Mouse (Mus musculus) cerebellum, adult 9-10 months (tissue): ENCODE results near the gene Zfp148.
A peak's percentile ranks its signal among the peaks of the same experiment; 100 is the strongest.
"Not testable (repeated sequence)": the region's sequence is repeated elsewhere in the genome, so short reads cannot be mapped to it uniquely, and the experiment has no call there.

ENCODE experiments used
- DNase-seq: peaks from one replicate; pipeline ENCODE4 v3.0.0; 2022

Gene Zfp148

GRCm38 (mm10) chr16:33464509-33465241 lies 84.0 kb downstream of the Zfp148 start:
- DNase-seq, result no peak

GRCm38 (mm10) chr16:33465242-33465614 lies 84.6 kb downstream of the Zfp148 start:
- DNase-seq, result no peak

GRCm38 (mm10) chr16:33467451-33467850 lies 86.8 kb downstream of the Zfp148 start:
- DNase-seq, result no peak

GRCm38 (mm10) chr16:33469973-33470372 lies 89.3 kb downstream of the Zfp148 start:
- no peak for DNase-seq

GRCm38 (mm10) chr16:33474381-33474780 lies 93.7 kb downstream of the Zfp148 start:
- no peak for DNase-seq

- no peak for DNase-seq
Measured at GRCm38 (mm10) chr16:33479926-33480325, 99.3 kb downstream of the Zfp148 start.

- DNase-seq, result no peak
Measured at GRCm38 (mm10) chr16:33481148-33481547, 100.5 kb downstream of the Zfp148 start.

GRCm38 (mm10) chr16:33482309-33482708 lies 101.7 kb downstream of the Zfp148 start:
- no peak for DNase-seq

- no peak for DNase-seq
Measured at GRCm38 (mm10) chr16:33487709-33488108, 107.1 kb downstream of the Zfp148 start.

GRCm38 (mm10) chr16:33494374-33494773 lies 113.7 kb downstream of the Zfp148 start:
- no peak for DNase-seq

GRCm38 (mm10) chr16:33508082-33508481 lies 127.4 kb downstream of the Zfp148 start:
- DNase-seq, result no peak

GRCm38 (mm10) chr16:33509231-33509630 lies 128.6 kb downstream of the Zfp148 start:
- DNase-seq, result not testable (repeated sequence)

- not testable (repeated sequence) for DNase-seq
Measured at GRCm38 (mm10) chr16:33510856-33511255, 130.2 kb downstream of the Zfp148 start.

- no peak for DNase-seq
Measured at GRCm38 (mm10) chr16:33512555-33512954, 131.9 kb downstream of the Zfp148 start.

GRCm38 (mm10) chr16:33516807-33517565 lies 136.3 kb downstream of the Zfp148 start, which contains the start of gene Slc12a8:
Slc12a8 (plus strand) TSS chr16:33517328.
- DNase-seq, result peak; percentile 37

- peak; percentile 23 for DNase-seq
Measured at GRCm38 (mm10) chr16:33517627-33518026, 137.0 kb downstream of the Zfp148 start.

GRCm38 (mm10) chr16:33518236-33518635 lies 137.6 kb downstream of the Zfp148 start:
- DNase-seq, result no peak

- DNase-seq, result no peak
Measured at GRCm38 (mm10) chr16:33519916-33520568, 139.4 kb downstream of the Zfp148 start.

- no peak for DNase-seq
Measured at GRCm38 (mm10) chr16:33522516-33522915, 141.9 kb downstream of the Zfp148 start.

GRCm38 (mm10) chr16:33523571-33523970 lies 142.9 kb downstream of the Zfp148 start:
- DNase-seq, result no peak

- no peak for DNase-seq
Measured at GRCm38 (mm10) chr16:33529502-33530454, 149.1 kb downstream of the Zfp148 start.

- no peak for DNase-seq
Measured at GRCm38 (mm10) chr16:33531184-33531583, 150.5 kb downstream of the Zfp148 start.
